Mouse (Mus musculus): ENCODE results near the gene Sgf29. TPM values are rescaled to one million over a fixed set of nuclear protein-coding genes. Genes with fewer than 3 reads are reported as not detected.
"Not testable (repeated sequence)": the region's sequence is repeated elsewhere in the genome, so short reads cannot be mapped to it uniquely, and the experiment has no call there.

Gene Sgf29
- polyA plus RNA-seq, 1 experiment from 2014 or later = 57.5 TPM

DNA sequence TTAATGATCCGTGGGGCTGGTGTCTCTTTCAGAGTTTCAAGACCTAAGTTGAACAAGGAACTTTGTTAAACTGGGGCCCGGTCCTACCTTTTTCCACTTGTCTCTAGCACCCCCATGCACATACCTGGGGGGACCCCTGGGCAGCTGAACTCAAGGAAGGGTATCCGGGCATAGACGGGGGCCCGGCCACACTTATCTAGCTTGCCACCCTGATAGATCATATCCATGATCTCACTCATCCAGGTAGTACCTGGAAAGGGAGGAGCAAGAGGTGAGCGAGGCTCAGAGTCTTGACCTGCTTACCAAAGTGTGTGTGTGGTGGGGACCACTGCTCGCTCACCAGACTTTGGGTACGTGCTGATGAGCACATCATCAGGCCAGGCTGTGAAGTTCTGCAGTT, 26.0 kb downstream of the Sgf29 start:
- 97% methylated on average over 8 of the region's 8 CpGs for WGBS
- Histone ChIP-seq H3K9ac (replicated peaks; ENCODE audit: low read depth, low read length) (no peak overlapping the region), H3K27me3 (replicated peaks; ENCODE audit: control insufficient read depth, insufficient read depth, low read length) (no peaks in the 10 kb centered on the region), H3K9me3 (ENCODE audit: control insufficient read depth, low read length) (no peaks in the 10 kb centered on the region), H3K4me2 (ENCODE audit: low read length) (no peak overlapping the region), H3K4me3 (replicated peaks; ENCODE audit: low read length) (no peak overlapping the region), H3K27ac (ENCODE audit: low read length) (no peak overlapping the region), H3K36me3 (ENCODE audit: control insufficient read depth, insufficient read depth) (peaks cover 3% of the 10 kb centered on the region), H3K4me1 (replicated peaks; ENCODE audit: control insufficient read depth, insufficient read depth, low read length) (no peaks in the 10 kb centered on the region)
- ATAC-seq = no peak

- H3K27me3 ChIP-seq (replicated peaks; ENCODE audit: control insufficient read depth, insufficient read depth, low read length) = no peaks in the 10 kb centered on the region
- no peak within 1 kb of the TSS for H3K9ac ChIP-seq (replicated peaks; ENCODE audit: low read depth, low read length)
- H3K9me3 ChIP-seq (ENCODE audit: control insufficient read depth, low read length) = no peaks in the 10 kb centered on the region
- 88% methylated on average over 1 of the region's 1 CpGs for WGBS
- no peak within 1 kb of the TSS for H3K27ac ChIP-seq (ENCODE audit: low read length)
- no peak within 1 kb of the TSS for H3K4me3 ChIP-seq (replicated peaks; ENCODE audit: low read length)
- H3K4me1 ChIP-seq (replicated peaks; ENCODE audit: control insufficient read depth, insufficient read depth, low read length) = no peaks in the 10 kb centered on the region
- ATAC-seq = no peak
- peaks cover 3% of the 10 kb centered on the region for H3K36me3 ChIP-seq (ENCODE audit: control insufficient read depth, insufficient read depth)
- H3K4me2 ChIP-seq (ENCODE audit: low read length) = no peak within 1 kb of the TSS
Measured at GRCm38 (mm10) chr7:126676207-126676606, 27.1 kb downstream of the Sgf29 start, which contains the start of gene Sult1a1. Gene Sult1a1 (minus strand): TSS chr7:126676432.

DNA sequence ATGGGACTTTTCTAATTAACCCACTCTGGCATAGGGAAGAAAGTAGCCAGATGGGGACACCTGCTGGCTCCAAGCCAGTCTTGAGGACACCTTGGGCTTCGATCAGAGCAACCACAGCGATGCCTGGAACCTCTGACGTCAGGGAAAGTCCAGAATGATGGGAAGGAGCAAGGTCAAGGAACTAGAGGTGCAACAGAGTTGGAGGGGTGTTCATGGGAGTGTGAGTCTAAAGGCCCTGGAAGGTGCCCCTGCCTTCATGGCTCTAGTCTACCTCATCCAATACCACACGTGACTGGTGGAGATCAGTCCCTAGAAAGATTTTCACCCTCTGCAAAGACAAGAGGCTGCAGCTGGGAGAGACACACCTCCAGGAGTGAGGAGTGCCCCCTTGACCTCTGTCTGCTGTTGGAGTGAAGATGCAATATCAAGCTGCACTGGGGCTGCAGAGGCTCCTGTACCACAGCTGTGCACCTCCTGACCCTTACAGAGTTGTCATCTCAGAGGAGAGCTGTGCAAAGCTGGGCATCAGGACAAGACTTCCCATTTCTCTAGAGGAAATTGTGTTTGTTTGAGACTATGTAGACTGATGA, 27.6 kb downstream of the Sgf29 start:
- WGBS = 82% methylated on average over 4 of the region's 4 CpGs
- Histone ChIP-seq H3K4me2 (ENCODE audit: low read length) (no peak overlapping the region), H3K4me1 (replicated peaks; ENCODE audit: control insufficient read depth, insufficient read depth, low read length) (no peaks in the 10 kb centered on the region), H3K4me3 (replicated peaks; ENCODE audit: low read length) (no peak overlapping the region), H3K9ac (replicated peaks; ENCODE audit: low read depth, low read length) (no peak overlapping the region), H3K9me3 (ENCODE audit: control insufficient read depth, low read length) (no peaks in the 10 kb centered on the region), H3K27me3 (replicated peaks; ENCODE audit: control insufficient read depth, insufficient read depth, low read length) (no peaks in the 10 kb centered on the region), H3K27ac (ENCODE audit: low read length) (no peak overlapping the region), H3K36me3 (ENCODE audit: control insufficient read depth, insufficient read depth) (peaks cover 3% of the 10 kb centered on the region)
- no peak for ATAC-seq

DNA sequence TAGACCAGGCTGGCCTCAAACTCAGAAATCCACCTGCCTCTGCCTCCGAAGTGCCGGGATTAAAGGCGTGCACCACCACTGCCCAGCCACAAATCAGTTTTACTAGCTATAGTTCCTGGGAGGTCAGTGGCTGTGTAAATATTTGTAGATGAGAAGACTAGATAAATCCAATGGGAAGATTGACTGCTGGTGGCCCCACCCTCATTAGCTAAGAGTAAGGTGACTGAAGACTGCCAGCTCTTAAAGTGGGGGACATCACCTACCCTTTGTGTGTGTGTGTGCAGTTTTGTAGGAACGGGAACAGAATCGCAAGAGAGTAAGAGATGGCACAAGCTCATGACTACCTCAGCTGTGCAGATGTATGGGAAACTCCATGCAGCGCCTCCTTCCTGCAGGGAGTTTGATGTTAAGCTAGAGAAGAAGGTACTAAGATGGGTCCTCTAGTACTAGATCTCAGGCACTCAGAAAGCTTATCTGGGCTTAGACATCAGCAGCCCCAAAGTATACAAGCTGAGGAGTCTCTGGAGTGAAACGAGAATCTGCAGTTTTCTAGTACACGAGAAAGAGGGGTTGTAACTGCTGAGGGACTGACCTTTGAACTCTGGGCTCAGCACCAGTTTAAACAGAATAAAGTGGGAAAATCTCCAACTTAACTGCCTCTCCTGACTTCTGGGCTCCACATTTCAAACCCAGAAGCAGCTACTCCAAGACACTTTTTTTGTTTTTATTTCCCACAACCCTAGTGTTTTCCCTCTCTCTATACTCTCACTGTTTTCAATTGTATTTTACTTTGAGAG, 29.6 kb downstream of the Sgf29 start:
- 93% methylated on average over 8 of the region's 8 CpGs for WGBS
- Histone ChIP-seq H3K4me2 (ENCODE audit: low read length) (no peak overlapping the region), H3K27ac (ENCODE audit: low read length) (no peak overlapping the region), H3K27me3 (replicated peaks; ENCODE audit: control insufficient read depth, insufficient read depth, low read length) (no peaks in the 10 kb centered on the region), H3K9me3 (ENCODE audit: control insufficient read depth, low read length) (no peaks in the 10 kb centered on the region), H3K4me1 (replicated peaks; ENCODE audit: control insufficient read depth, insufficient read depth, low read length) (no peaks in the 10 kb centered on the region), H3K36me3 (ENCODE audit: control insufficient read depth, insufficient read depth) (no peaks in the 10 kb centered on the region), H3K4me3 (replicated peaks; ENCODE audit: low read length) (no peak overlapping the region), H3K9ac (replicated peaks; ENCODE audit: low read depth, low read length) (no peak overlapping the region)
- ATAC-seq = no peak

- no peak overlapping the region for H3K4me3 ChIP-seq (replicated peaks; ENCODE audit: low read length)
- no peak overlapping the region for H3K27ac ChIP-seq (ENCODE audit: low read length)
- H3K36me3 ChIP-seq (ENCODE audit: control insufficient read depth, insufficient read depth) = no peaks in the 10 kb centered on the region
- H3K4me2 ChIP-seq (ENCODE audit: low read length) = no peak overlapping the region
- ATAC-seq = no peak
- H3K9ac ChIP-seq (replicated peaks; ENCODE audit: low read depth, low read length) = no peak overlapping the region
- no peaks in the 10 kb centered on the region for H3K4me1 ChIP-seq (replicated peaks; ENCODE audit: control insufficient read depth, insufficient read depth, low read length)
- H3K27me3 ChIP-seq (replicated peaks; ENCODE audit: control insufficient read depth, insufficient read depth, low read length) = no peaks in the 10 kb centered on the region
- H3K9me3 ChIP-seq (ENCODE audit: control insufficient read depth, low read length) = no peaks in the 10 kb centered on the region
- 91% methylated on average over 5 of the region's 5 CpGs for WGBS
Measured at GRCm38 (mm10) chr7:126679683-126680082, 30.6 kb downstream of the Sgf29 start.

- Histone ChIP-seq H3K27me3 (replicated peaks; ENCODE audit: control insufficient read depth, insufficient read depth, low read length) (no peaks in the 10 kb centered on the region), H3K9ac (replicated peaks; ENCODE audit: low read depth, low read length) (no peak overlapping the region), H3K9me3 (ENCODE audit: control insufficient read depth, low read length) (no peaks in the 10 kb centered on the region), H3K4me1 (replicated peaks; ENCODE audit: control insufficient read depth, insufficient read depth, low read length) (no peaks in the 10 kb centered on the region), H3K4me3 (replicated peaks; ENCODE audit: low read length) (no peak overlapping the region), H3K27ac (ENCODE audit: low read length) (no peak overlapping the region), H3K36me3 (ENCODE audit: control insufficient read depth, insufficient read depth) (no peaks in the 10 kb centered on the region), H3K4me2 (ENCODE audit: low read length) (no peak overlapping the region)
- WGBS = 91% methylated on average over 5 of the region's 5 CpGs
- ATAC-seq = no peak
Measured at GRCm38 (mm10) chr7:126681221-126681620, 32.1 kb downstream of the Sgf29 start.

- H3K36me3 ChIP-seq (ENCODE audit: control insufficient read depth, insufficient read depth); H3K9ac ChIP-seq (replicated peaks; ENCODE audit: low read depth, low read length); H3K4me3 ChIP-seq (replicated peaks; ENCODE audit: low read length); H3K27ac ChIP-seq (ENCODE audit: low read length); H3K4me2 ChIP-seq (ENCODE audit: low read length); H3K4me1 ChIP-seq (replicated peaks; ENCODE audit: control insufficient read depth, insufficient read depth, low read length); H3K9me3 ChIP-seq (ENCODE audit: control insufficient read depth, low read length); H3K27me3 ChIP-seq (replicated peaks; ENCODE audit: control insufficient read depth, insufficient read depth, low read length): not testable (repeated sequence)
- peak; percentile 33; the same call in 1 of the 2 replicates for ATAC-seq
- 71% methylated on average over 4 of the region's 4 CpGs for WGBS
Measured at GRCm38 (mm10) chr7:126688156-126688555, 39.0 kb downstream of the Sgf29 start.

DNA sequence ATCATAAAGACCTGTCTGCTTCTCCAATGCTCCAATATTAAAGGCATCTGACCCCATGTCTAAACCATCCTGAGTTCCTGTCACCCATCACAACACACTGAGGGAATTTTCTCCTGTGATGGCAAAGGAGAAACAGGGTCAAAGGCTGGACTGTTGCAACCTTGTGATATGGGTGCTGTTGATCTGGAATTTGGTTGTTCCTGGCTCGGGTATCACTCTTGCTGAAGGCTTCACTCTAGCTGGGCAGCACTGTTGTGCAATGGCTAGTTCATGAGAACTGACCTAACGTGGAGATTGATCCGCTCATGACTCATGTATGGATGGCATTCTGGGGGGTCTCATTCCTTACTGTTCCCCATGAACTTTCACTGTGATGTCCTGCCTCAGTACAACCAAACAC, 39.9 kb downstream of the Sgf29 start:
- H3K9ac ChIP-seq (replicated peaks; ENCODE audit: low read depth, low read length) = no peak overlapping the region
- no peaks in the 10 kb centered on the region for H3K9me3 ChIP-seq (ENCODE audit: control insufficient read depth, low read length)
- H3K4me1 ChIP-seq (replicated peaks; ENCODE audit: control insufficient read depth, insufficient read depth, low read length) = peaks cover 4% of the 10 kb centered on the region
- peaks cover 8% of the 10 kb centered on the region; the same call in 1 of the 2 replicates for H3K36me3 ChIP-seq (ENCODE audit: control insufficient read depth, insufficient read depth)
- no peaks in the 10 kb centered on the region for H3K27me3 ChIP-seq (replicated peaks; ENCODE audit: control insufficient read depth, insufficient read depth, low read length)
- no peak overlapping the region for H3K4me3 ChIP-seq (replicated peaks; ENCODE audit: low read length)
- no peak overlapping the region for H3K4me2 ChIP-seq (ENCODE audit: low read length)
- WGBS = 76% methylated on average over 3 of the region's 3 CpGs
- no peak overlapping the region for H3K27ac ChIP-seq (ENCODE audit: low read length)
- no peak for ATAC-seq

GRCm38 (mm10) chr7:126690737-126691136, 41.6 kb downstream of the Sgf29 start:
- no peaks in the 10 kb centered on the region for H3K9me3 ChIP-seq (ENCODE audit: control insufficient read depth, low read length)
- H3K4me1 ChIP-seq (replicated peaks; ENCODE audit: control insufficient read depth, insufficient read depth, low read length) = peaks cover 11% of the 10 kb centered on the region
- no peak overlapping the region for H3K9ac ChIP-seq (replicated peaks; ENCODE audit: low read depth, low read length)
- no peak overlapping the region for H3K27ac ChIP-seq (ENCODE audit: low read length)
- no peak overlapping the region for H3K4me2 ChIP-seq (ENCODE audit: low read length)
- no peaks in the 10 kb centered on the region for H3K27me3 ChIP-seq (replicated peaks; ENCODE audit: control insufficient read depth, insufficient read depth, low read length)
- 87% methylated on average over 3 of the region's 3 CpGs for WGBS
- ATAC-seq = no peak
- peaks cover 8% of the 10 kb centered on the region; the same call in 1 of the 2 replicates for H3K36me3 ChIP-seq (ENCODE audit: control insufficient read depth, insufficient read depth)
- H3K4me3 ChIP-seq (replicated peaks; ENCODE audit: low read length) = no peak overlapping the region

Data from forebrain, embryonic 16.5 days (tissue).